Mouse (Mus musculus) CH12.LX (cell line): ENCODE results near the gene Nupr1.

ENCODE experiments used
- CTCF ChIP-seq, 2 experiments: IDR thresholded peaks in 1 of 2; conservative IDR thresholded peaks in 1 of 2; 2 replicates each; pipeline ENCODE4 v1.5.1; 2011 to 2012; ENCODE audit warnings: low read depth in 2 of 2, low read length in 2 of 2, improper control_type of control experiment in 1 of 2, inconsistent platforms in 1 of 2, mild to moderate bottlenecking in 1 of 2, moderate library complexity in 1 of 2
- GABPA ChIP-seq: IDR thresholded peaks from 2 replicates; pipeline ENCODE4 v1.6.1; 2012; ENCODE audit warnings: low read depth, low read length, improper control_type of control experiment, inconsistent platforms; ENCODE audit not compliant: insufficient replicate concordance
- HCFC1 ChIP-seq: IDR thresholded peaks from 2 replicates; pipeline ENCODE4 v1.6.1; 2012; ENCODE audit warnings: low read depth, mild to moderate bottlenecking, inconsistent platforms, low read length, improper control_type of control experiment
- NELFE ChIP-seq: IDR thresholded peaks from 2 replicates; pipeline ENCODE4 v1.6.1; 2011; ENCODE audit warnings: low read depth, low read length, improper control_type of control experiment
- POLR2A ChIP-seq: IDR thresholded peaks from 2 replicates; pipeline ENCODE4 v1.6.1; 2011; ENCODE audit warnings: low read depth, mild to moderate bottlenecking, improper control_type of control experiment, low read length
- TCF12 ChIP-seq: IDR thresholded peaks from 2 replicates; pipeline ENCODE4 v1.6.1; 2014; ENCODE audit warnings: low read depth, mild to moderate bottlenecking, inconsistent platforms, low read length, improper control_type of control experiment
- ZC3H11A ChIP-seq: IDR thresholded peaks from 2 replicates; pipeline ENCODE4 v1.6.1; 2012; ENCODE audit warnings: low read depth, mild to moderate bottlenecking, inconsistent platforms, low read length, improper control_type of control experiment

- TF ChIP-seq TCF12, result no peak
- TF ChIP-seq CTCF (conservative IDR thresholded peaks at IDR 0.05 in 1 of 2, IDR thresholded peaks at IDR 0.05 in 1 of 2; ENCODE audit: low read depth in 2 of 2, low read length in 2 of 2), result no peak
- no peak for TF ChIP-seq POLR2A
- TF ChIP-seq HCFC1, result no peak
- TF ChIP-seq NELFE, result no peak
- TF ChIP-seq GABPA, result no peak
- no peak for TF ChIP-seq ZC3H11A
These were observed 1.8 kb upstream of the Nupr1 start for GRCm38 (mm10) chr7:126632478-126632877.
